Mouse (Mus musculus) neural tube, embryonic 14.5 days (tissue): ENCODE measurements around the gene B430306N03Rik. TPM values are rescaled to one million over a fixed set of nuclear protein-coding genes. Genes with fewer than 3 reads are reported as not detected.
A peak's percentile ranks its signal among the peaks of the same experiment; 100 is the strongest.

Experiments
- ATAC-seq: fragments of 200-750 bp; cut with Nextera tagmentation; 2 replicates; pipeline ENCODE4 v1.8.0; 2017; ENCODE audit warnings: low read depth, mild to moderate bottlenecking, moderate TSS enrichment, moderate library complexity
- H3K27ac ChIP-seq: fragments of 300-500 bp; sonication (generic); 2 replicates; pipeline ENCODE4 v1.5.1; 2014; ENCODE audit warnings: low read depth, mild to moderate bottlenecking, control low read depth, low read length, moderate library complexity, mixed read lengths
- H3K27me3 ChIP-seq: fragments of 300-500 bp; sonication (generic); 2 replicates; pipeline ENCODE4 v1.6.1; 2014; ENCODE audit warnings: low read length; ENCODE audit not compliant: control insufficient read depth, insufficient read depth
- H3K36me3 ChIP-seq: fragments of 300-500 bp; sonication (generic); 2 replicates; pipeline ENCODE4 v1.6.1; 2014; ENCODE audit warnings: low read length, mixed read lengths; ENCODE audit not compliant: control insufficient read depth, insufficient read depth
- H3K4me1 ChIP-seq: fragments of 300-500 bp; sonication (generic); 2 replicates; pipeline ENCODE4 v1.6.1; 2014; ENCODE audit warnings: low read length; ENCODE audit not compliant: control insufficient read depth, insufficient read depth
- H3K4me2 ChIP-seq: fragments of 300-500 bp; sonication (generic); 2 replicates; pipeline ENCODE4 v1.6.1; 2014; ENCODE audit warnings: mild to moderate bottlenecking, low read depth, low read length, control low read depth
- H3K4me3 ChIP-seq: fragments of 300-500 bp; sonication (generic); 2 replicates; pipeline ENCODE4 v1.5.1; 2014; ENCODE audit warnings: low read depth, low read length, control low read depth, mixed read lengths
- H3K9ac ChIP-seq: fragments of 300-500 bp; sonication (generic); replicated peaks from 2 replicates; pipeline ENCODE4 v1.6.1; 2014; ENCODE audit warnings: low read depth, mild to moderate bottlenecking, control low read depth, low read length, mixed read lengths
- H3K9me3 ChIP-seq: fragments of 300-500 bp; sonication (generic); 2 replicates; pipeline ENCODE4 v1.6.1; 2016; ENCODE audit warnings: low read length; ENCODE audit not compliant: control insufficient read depth
- WGBS: fragments of 180-500 bp; shearing (Covaris S2); extraction: QIAGEN DNeasy Blood & Tissue Kit; methylation state at CpG from one replicate; pipeline ENCODE4 v1.1.7; 2014; 5-methylcytosine and 5-hydroxymethylcytosine counted together
- polyA plus RNA-seq: library from polyadenylated mRNA; unstranded; fragments of >200 nt; fragmentation: Nextera tagmentation; extraction: Ambion mirVana; gene quantifications from 2 replicates; pipeline ENCODE4 v1.2.1, GENCODE M21; 2014

Gene B430306N03Rik
- polyA plus RNA-seq, 1 experiment from 2014 or later, result not detected

DNA sequence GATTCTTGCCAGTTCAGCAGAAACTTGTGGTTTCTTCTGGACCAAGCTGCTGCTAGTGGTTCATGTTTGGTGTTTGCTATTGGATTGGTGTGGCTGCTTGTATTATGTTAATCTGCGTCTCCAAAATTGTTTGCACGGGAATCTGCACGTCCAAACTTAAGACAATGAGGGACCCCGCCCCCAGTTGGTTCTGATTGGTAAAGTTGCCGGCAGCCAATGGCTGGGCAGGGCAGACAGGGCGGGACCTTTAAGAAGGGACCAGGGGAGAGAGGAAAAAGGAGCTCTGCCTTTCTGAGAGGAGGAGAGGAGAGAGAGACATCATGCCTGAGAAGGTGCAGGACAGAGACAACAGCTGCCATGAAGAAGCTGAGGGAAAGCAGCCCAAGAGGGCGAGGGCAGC lies 40.2 kb upstream of the B430306N03Rik start:
- Histone ChIP-seq H3K9ac (no peak overlapping the region), H3K4me3 (no peak overlapping the region), H3K27me3 (no peaks in the 10 kb centered on the region), H3K4me1 (no peaks in the 10 kb centered on the region), H3K36me3 (no peaks in the 10 kb centered on the region), H3K4me2 (no peak overlapping the region), H3K27ac (no peak overlapping the region), H3K9me3 (no peaks in the 10 kb centered on the region)
- 72% methylated on average over 7 of the region's 7 CpGs for WGBS
- no peak for ATAC-seq

DNA sequence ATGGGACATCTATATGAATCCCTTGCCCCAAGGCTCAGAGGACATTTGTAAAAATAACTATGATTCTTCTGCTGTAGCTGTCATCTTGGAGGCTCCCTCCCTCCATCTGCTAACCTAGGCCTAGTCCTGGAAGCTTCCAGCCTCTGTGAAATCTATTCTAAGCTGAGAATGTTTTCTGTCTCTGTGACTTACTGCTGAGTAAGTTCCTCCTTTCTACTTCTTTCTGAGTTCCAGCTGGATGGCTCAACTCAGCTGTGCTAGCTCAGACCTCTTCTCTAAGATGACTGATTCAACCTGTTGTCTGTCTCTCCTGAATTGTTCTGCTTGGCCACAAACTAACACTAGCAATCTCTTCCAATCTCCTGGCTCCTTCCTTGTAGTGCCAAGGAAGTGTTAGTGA lies 37.6 kb upstream of the B430306N03Rik start:
- Histone ChIP-seq H3K4me2 (no peak overlapping the region), H3K9ac (no peak overlapping the region), H3K4me1 (no peaks in the 10 kb centered on the region), H3K4me3 (no peak overlapping the region), H3K36me3 (no peaks in the 10 kb centered on the region), H3K27ac (no peak overlapping the region), H3K27me3 (no peaks in the 10 kb centered on the region), H3K9me3 (no peaks in the 10 kb centered on the region)
- no peak for ATAC-seq

DNA sequence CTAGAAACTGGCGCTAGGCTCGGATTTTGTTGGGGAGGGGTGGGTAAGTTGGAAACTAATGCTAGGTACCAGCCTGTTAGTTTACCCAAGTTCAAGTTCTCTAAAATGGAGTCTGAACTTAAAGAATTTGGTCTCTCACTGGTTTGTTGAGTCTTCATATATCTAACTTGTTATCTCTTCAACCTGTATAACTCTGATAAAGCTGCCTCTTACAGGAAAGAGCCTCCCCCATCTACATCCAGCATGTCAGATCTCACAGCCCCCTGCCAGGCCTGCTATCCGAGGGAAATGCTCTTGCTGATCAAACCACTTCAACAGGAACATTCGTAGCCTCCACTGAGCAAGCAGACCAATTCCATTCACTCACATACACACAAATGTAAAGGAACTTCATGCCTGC lies 36.9 kb upstream of the B430306N03Rik start:
- H3K9ac ChIP-seq, result no peak overlapping the region
- no peak overlapping the region for H3K4me2 ChIP-seq
- H3K4me1 ChIP-seq, result no peaks in the 10 kb centered on the region
- no peaks in the 10 kb centered on the region for H3K9me3 ChIP-seq
- H3K27ac ChIP-seq, result no peak overlapping the region
- WGBS, result 86% methylated on average over 4 of the region's 4 CpGs
- no peaks in the 10 kb centered on the region for H3K27me3 ChIP-seq
- no peaks in the 10 kb centered on the region for H3K36me3 ChIP-seq
- no peak for ATAC-seq
- H3K4me3 ChIP-seq, result no peak overlapping the region

DNA sequence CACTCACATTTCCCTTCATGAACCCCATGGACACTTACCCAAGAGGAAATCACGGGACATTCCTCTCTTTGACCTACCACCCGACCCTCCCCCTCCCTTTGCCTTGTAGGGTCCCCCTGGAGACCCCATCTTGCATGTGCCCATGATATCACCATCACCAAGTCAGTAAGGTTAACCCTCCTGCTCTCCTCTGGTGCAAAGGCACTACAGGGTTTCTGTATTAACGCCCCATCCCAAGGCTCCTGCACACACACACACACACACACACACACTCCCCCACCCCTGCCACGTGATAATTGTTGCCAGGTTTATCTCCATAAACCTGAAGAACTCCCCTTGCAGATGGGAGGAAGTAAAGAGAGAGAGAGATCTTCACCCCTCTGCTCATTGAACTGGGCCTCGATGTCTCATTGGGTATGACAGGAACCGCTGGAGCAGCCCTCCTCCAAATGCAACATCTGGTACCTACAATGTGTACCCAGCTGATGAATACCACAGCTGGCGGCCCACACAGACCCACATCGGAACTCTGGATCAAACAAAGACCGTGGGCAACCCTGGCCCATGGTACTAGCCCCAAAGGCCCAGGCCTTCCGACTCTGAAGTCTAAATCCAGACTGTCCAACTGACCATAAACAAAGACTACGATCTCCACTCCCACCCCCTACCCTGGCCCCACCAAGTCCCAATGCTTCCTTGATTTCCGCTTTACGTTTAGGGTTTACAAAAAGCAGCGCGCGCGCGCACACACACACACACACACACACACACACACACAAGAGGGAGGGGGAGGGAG lies 34.8 kb upstream of the B430306N03Rik start:
- H3K27me3 ChIP-seq, result no peaks in the 10 kb centered on the region
- H3K9ac ChIP-seq, result no peak overlapping the region
- no peaks in the 10 kb centered on the region for H3K4me1 ChIP-seq
- peak overlapping the region; percentile 35 for H3K4me2 ChIP-seq
- H3K4me3 ChIP-seq, result peak overlapping the region; percentile 2; the same call in 1 of the 2 replicates
- WGBS, result 38% methylated on average over 18 of the region's 18 CpGs
- H3K9me3 ChIP-seq, result no peaks in the 10 kb centered on the region
- no peak overlapping the region for H3K27ac ChIP-seq
- peak; percentile 46 for ATAC-seq
- no peaks in the 10 kb centered on the region for H3K36me3 ChIP-seq

DNA sequence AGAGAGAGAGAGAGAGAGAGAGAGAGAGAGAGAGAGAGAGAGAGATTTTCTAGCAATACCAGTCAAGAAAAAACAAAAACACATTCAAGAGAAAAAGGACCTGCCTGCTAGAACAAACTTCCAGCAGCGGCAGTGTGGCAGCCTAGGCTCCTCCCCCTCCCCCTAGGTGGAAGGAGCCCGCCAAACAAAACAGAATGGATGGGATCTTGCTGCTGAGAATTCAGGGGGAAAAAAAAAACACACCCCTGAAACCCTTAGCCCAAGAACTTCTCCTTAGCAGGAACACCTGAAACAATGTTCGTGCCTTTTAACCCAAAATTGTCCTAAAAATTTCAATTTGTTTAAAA lies 34.2 kb upstream of the B430306N03Rik start:
- Histone ChIP-seq H3K4me2 (peak overlapping the region; percentile 35), H3K4me1 (no peaks in the 10 kb centered on the region), H3K4me3 (peak overlapping the region; percentile 2; the same call in 1 of the 2 replicates), H3K9ac (no peak overlapping the region), H3K9me3 (no peaks in the 10 kb centered on the region), H3K36me3 (no peaks in the 10 kb centered on the region), H3K27me3 (no peaks in the 10 kb centered on the region), H3K27ac (no peak overlapping the region)
- ATAC-seq, result no peak; the same call in 1 of the 2 replicates
- WGBS, result 5% methylated on average over 3 of the region's 3 CpGs

DNA sequence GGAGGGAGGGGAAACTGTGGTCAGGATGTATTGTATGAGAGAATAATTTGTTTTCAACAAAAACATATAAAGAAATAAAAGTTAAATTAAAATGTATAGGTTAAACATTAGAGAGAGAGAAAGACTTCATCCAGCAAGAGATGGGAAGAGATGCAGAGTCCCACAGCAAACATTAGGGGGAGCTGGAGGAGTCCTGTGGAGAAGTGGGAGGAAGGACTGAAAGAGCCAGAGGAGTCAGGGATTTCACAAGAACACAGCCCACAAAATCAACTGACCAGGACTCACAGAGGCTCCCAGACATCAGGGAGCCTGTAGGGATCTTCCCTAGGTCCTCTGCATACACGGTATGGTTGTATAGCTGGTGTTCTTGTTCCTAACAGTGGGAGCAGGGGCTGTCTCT lies 29.2 kb upstream of the B430306N03Rik start:
- 50% methylated on average over 1 of the region's 1 CpGs for WGBS
- Histone ChIP-seq H3K4me1 (no peaks in the 10 kb centered on the region), H3K27me3 (no peaks in the 10 kb centered on the region), H3K9me3 (no peaks in the 10 kb centered on the region), H3K27ac (no peak overlapping the region), H3K9ac (no peak overlapping the region), H3K4me2 (no peak overlapping the region), H3K4me3 (no peak overlapping the region), H3K36me3 (no peaks in the 10 kb centered on the region)
- no peak for ATAC-seq

DNA sequence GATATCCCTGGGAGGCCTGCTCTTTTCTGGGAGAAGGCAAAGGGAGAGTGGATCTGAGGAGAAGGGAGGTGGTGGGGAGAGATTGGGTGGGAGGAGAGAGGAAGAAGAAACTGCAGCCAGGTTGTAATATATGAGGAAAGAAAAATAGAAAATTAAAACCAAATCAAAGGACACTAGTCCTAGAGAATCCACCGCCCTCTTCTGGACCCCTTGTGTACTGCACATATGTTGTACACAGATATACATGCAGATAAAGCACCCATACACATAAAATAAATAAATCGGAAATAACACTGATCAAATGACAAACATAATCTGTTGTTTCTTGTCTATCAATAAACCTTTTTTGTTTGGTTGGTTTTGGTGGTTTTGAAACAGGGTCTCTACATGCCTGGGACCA lies 28.7 kb upstream of the B430306N03Rik start:
- Histone ChIP-seq H3K27ac (no peak overlapping the region), H3K9me3 (no peaks in the 10 kb centered on the region), H3K27me3 (no peaks in the 10 kb centered on the region), H3K4me1 (no peaks in the 10 kb centered on the region), H3K4me2 (no peak overlapping the region), H3K36me3 (no peaks in the 10 kb centered on the region), H3K9ac (no peak overlapping the region), H3K4me3 (no peak overlapping the region)
- ATAC-seq, result no peak
- WGBS, result 70% methylated on average over 2 of the region's 2 CpGs

DNA sequence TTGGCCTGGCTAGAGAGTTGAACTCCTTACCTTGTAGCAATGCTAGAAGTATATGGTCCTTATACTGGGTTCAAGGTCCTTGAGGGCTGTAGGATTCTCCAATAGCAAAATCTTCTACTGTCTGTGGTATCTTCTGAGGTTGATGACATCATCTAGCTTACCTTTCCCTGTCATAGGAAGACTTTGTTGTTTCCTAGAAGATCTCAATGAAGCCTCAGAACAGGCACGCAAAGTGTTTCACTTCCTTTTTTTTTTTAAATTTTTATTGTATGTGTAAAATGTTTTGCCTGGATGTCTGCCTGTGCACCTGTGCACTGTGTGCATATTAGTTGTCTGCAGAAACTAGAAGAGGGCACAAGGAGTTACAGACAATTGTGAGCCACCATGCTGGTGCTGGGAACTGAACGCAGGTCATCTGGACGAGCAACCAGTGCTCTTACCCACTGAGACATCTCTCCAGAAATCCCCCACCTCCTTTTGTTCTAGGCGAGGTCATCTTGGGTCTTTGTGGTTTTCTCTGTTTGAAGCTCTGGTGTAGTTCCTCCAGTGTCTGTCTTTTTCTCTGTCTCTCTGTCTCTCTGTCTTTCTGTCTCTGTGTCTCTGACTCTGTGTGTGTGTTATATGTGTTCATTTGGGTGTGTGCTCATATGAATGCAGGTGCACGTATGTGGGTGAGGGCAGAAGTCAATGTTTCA lies 22.3 kb upstream of the B430306N03Rik start:
- Histone ChIP-seq H3K9me3 (no peaks in the 10 kb centered on the region), H3K4me1 (no peaks in the 10 kb centered on the region), H3K36me3 (no peaks in the 10 kb centered on the region), H3K4me2 (no peak overlapping the region), H3K4me3 (no peak overlapping the region), H3K27ac (no peak overlapping the region), H3K9ac (no peak overlapping the region), H3K27me3 (no peaks in the 10 kb centered on the region)
- ATAC-seq, result no peak
- WGBS, result 84% methylated on average over 5 of the region's 5 CpGs

DNA sequence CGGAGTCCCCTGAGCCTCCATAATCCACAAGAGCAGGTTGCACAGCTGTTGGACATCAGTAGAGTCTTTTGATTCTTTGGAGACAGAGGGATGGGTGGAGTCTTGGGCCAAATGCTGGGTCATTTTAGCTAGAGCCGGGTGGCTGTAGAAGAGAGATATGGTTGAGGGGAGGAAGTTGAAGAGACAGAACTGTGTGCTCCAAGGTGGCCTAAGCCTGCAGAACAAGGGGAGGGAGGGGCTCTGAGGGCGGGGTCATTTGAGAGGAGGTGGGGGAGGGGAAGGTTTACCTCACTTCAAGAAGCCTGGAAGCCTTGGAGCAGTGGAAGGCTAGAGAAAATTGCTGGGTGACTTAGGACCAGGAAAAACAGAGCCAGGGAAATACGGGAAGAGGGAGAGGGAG lies 16.7 kb upstream of the B430306N03Rik start, which contains the start of gene Treml2:
TSS of gene Treml2 (plus strand) at position 296 of the 400 bp plus-strand sequence.
- no peak within 1 kb of the TSS for H3K9ac ChIP-seq
- H3K27ac ChIP-seq, result no peak within 1 kb of the TSS
- no peaks in the 10 kb centered on the region for H3K4me1 ChIP-seq
- no peaks in the 10 kb centered on the region for H3K27me3 ChIP-seq
- 45% methylated on average over 3 of the region's 4 CpGs for WGBS
- no peaks in the 10 kb centered on the region for H3K36me3 ChIP-seq
- H3K4me2 ChIP-seq, result no peak within 1 kb of the TSS
- no peak within 1 kb of the TSS for H3K4me3 ChIP-seq
- ATAC-seq, result no peak
- no peaks in the 10 kb centered on the region for H3K9me3 ChIP-seq
